Mouse (Mus musculus): ENCODE data around the gene Olfr1154.

Olfr1154 gene
- long read RNA-seq, experiment 1, result 0 reads
- long read RNA-seq, experiment 2, result 0 reads

- intact Hi-C loops (cut with DNase I), result no loop called here
Observed at GRCm38 (mm10) chr2:87905066-87905465, at the start of gene Olfr1154. Olfr1154 (minus strand) TSS chr2:87905166.

GRCm38 (mm10) chr2:87953000-87953399, 48.0 kb upstream of the Olfr1154 start, which contains the start of gene Olfr1156:
Olfr1156 (minus strand) TSS chr2:87953100.
- intact Hi-C loops (cut with DNase I), result no loop called here

GRCm38 (mm10) chr2:87945037-87945436, 40.1 kb upstream of the Olfr1154 start, which contains the start of gene Olfr1155:
Olfr1155 (minus strand) TSS chr2:87945137.
- intact Hi-C loops (cut with DNase I), result no loop called here

DNA sequence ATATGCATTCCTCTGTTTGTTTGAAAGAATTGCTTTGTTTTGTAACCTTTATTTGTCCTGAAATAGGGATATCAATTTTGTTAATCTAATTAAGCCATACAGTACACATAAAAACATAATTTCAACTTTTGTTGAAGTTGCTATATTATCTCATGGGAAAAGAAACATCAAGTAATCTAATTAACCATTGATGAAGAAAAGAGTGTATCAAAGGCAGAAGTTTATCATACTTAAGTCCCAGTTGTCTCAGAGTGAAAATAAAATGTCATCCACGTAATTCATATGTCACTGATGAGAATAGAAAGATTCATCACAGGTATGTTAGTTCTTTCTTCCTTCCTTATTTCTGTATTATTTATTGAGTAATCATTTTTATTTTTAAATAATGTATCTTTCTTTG, 10.3 kb downstream of the Olfr1154 start, which contains the start of gene Olfr1153:
TSS of gene Olfr1153 (plus strand) at position 301 of the 400 bp plus-strand sequence.
- intact Hi-C loops (cut with DNase I), result no loop called here

DNA sequence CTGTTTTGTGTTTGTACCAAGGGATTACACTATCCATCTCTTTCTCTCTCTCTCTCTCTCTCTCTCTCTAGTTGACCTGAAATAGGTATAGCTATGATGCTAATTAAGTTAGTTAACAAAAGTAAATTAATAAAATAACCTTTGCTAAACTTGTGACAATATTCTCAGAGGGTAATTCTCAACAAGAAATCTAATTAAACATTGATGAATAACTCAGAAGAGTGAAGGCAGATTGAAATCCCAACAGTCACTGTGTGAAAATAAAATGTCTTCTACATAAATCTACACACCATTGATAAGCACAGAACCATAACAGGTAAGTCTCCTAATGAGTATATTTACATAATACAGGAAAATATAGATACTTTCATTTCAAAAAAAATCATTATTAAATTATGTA, 38.8 kb downstream of the Olfr1154 start, which contains the start of gene Olfr1152:
TSS of gene Olfr1152 (plus strand) at position 301 of the 400 bp plus-strand sequence.
- intact Hi-C loops (cut with DNase I), result no loop called here

DNA sequence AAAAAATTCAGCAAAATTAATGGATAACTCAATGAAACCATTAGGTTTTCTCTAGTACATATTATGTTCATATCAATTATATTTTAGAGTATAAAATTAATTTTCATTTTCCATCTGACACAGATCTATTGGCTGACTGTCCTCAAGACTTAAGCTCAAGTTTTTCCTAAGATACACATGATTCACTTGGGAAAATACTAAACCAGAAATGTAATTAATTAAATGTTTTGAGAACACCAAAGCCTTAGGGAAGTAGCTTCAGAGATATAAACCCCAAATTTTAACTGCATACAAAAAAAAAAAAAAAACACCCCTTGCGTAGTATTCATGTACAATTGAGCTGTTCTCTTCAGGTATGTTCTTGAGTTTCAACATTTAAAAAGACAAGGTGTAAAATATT, 49.4 kb downstream of the Olfr1154 start, which contains the start of gene Olfr1151:
TSS of gene Olfr1151 (plus strand) at position 301 of the 400 bp plus-strand sequence.
- intact Hi-C loops (cut with DNase I), result no loop called here
